Mouse (Mus musculus) lung, postnatal 0 days (tissue): ENCODE measurements around the gene Cenpa.

Source experiments
- CTCF ChIP-seq: IDR thresholded peaks from 2 replicates; pipeline ENCODE4 v1.5.1; 2016; ENCODE audit warnings: antibody characterized with exemption, mild to moderate bottlenecking
- EP300 ChIP-seq: IDR thresholded peaks from 2 replicates; pipeline ENCODE4 v1.6.1; 2016; ENCODE audit warnings: antibody characterized with exemption, mild to moderate bottlenecking, control low read depth

- TF ChIP-seq CTCF (no peak), EP300 (no peak)
Measured at GRCm38 (mm10) chr5:30667215-30667614, 638 bp downstream of the Cenpa start.
